Mouse (Mus musculus): ENCODE measurements around the gene Akr1e1. TPM values are rescaled to one million over a fixed set of nuclear protein-coding genes. Genes with fewer than 3 reads are reported as not detected.

The Akr1e1 gene
- polyA plus RNA-seq (2017; shearing (Covaris generic)), result 17.0 TPM

GRCm38 (mm10) chr13:4608961-4609409 lies at the start of gene Akr1e1:
Akr1e1 (minus strand) TSS chr13:4609174.

GRCm38 (mm10) chr13:4573871-4574270 lies 35.1 kb downstream of the Akr1e1 start, which contains the start of gene Akr1c21:
Akr1c21 (plus strand) TSS chr13:4574075.

Other genes starting within 250 kb of the Akr1e1 start
- gene Akr1c6, start 174.9 kb downstream of the Akr1e1 start, polyA plus RNA-seq (2017; shearing (Covaris generic)), result not detected
- gene Akr1c20, start 85.8 kb downstream of the Akr1e1 start, polyA plus RNA-seq (2017; shearing (Covaris generic)), result not detected
- gene Akr1c21, start 35.1 kb downstream of the Akr1e1 start, polyA plus RNA-seq (2017; shearing (Covaris generic)), result not detected

Measured in inflammation-experienced regulatory T-cells, adult 16 weeks (primary cell).